ENCODE assay signal across 19 mouse cellular contexts in the genomic region with DNA sequence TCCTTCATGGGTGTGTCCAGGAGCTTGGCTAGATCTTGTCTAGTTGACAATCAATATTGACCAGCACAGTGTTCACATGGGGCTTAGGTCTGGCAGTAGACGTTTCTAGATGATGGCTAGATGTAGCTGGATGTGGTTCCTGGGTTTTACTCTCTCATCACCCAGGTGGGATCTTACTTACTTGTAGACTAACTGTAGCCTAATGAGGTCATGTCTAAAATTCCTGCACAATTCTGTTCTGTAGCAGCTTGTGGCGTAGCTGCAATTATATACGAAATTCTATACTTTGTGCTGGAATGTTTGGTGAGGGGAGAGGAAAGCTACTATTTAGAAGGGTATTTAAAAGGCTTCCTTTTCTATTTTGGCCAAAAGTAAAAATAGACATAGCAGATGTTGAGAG.
DNase-seq lines count a peak whose midpoint lies in the region; ATAC-seq and TF ChIP-seq lines count a peak whose summit lies in the region.
"Had no signal": no experiment of that assay in that cellular context is flagged by ENCODE, and none has a peak within 500 bp of the region (broad histone marks: within the 10 kb centered on the region; RNA-seq: fewer than 3 reads in every experiment).

No protein-coding gene starts in this region.

- no peak for TF ChIP-seq POLR2A in limb, embryonic 14.5 days (IDR thresholded peaks at IDR 0.05; ENCODE audit: borderline replicate concordance, extremely low read depth, insufficient read depth, insufficient read length)

- 0 out of 2 replicates have a peak overlapping the region, but pooled peaks have one; percentile 20 for H3K27ac ChIP-seq in limb, embryonic 12.5 days
- no peak overlapping the region for H3K27ac ChIP-seq in limb, embryonic 10.5 days
- H3K27ac ChIP-seq in embryonic facial prominence, embryonic 15.5 days (replicated peaks), result no peak overlapping the region; the same call in 1 of the 2 replicates
- 0 out of 2 replicates have a peak overlapping the region, but pooled peaks have one; percentile 40 for H3K27ac ChIP-seq in limb, embryonic 14.5 days (replicated peaks; ENCODE audit: low read depth, low read length)
- H3K27ac ChIP-seq in hindbrain, embryonic 12.5 days, result no peak overlapping the region
- H3K27ac ChIP-seq in heart, embryonic 11.5 days (ENCODE audit: low read depth, low read length), result no peak overlapping the region
- H3K27ac ChIP-seq: forebrain, embryonic 13.5 days; forebrain, embryonic 15.5 days had no signal

- peaks cover 13% of the 10 kb centered on the region for H3K4me1 ChIP-seq in limb, embryonic 12.5 days (replicated peaks)
- H3K4me1 ChIP-seq in limb, embryonic 10.5 days, result peaks cover 12% of the 10 kb centered on the region; the same call in 1 of the 2 replicates
- H3K4me1 ChIP-seq in embryonic facial prominence, embryonic 15.5 days, result peaks cover 10% of the 10 kb centered on the region; the same call in 1 of the 2 replicates
- peaks cover 3% of the 10 kb centered on the region; the same call in 1 of the 2 replicates for H3K4me1 ChIP-seq in limb, embryonic 14.5 days (ENCODE audit: control insufficient read depth, insufficient read depth, low read length)
- H3K4me1 ChIP-seq in hindbrain, embryonic 12.5 days, result no peaks in the 10 kb centered on the region
- 0 out of 2 replicates have a peak, but pooled peaks cover under 1% of the 10 kb centered on the region for H3K4me1 ChIP-seq in heart, embryonic 11.5 days (ENCODE audit: control insufficient read depth, insufficient read depth, low read length)

- DNase-seq in limb, embryonic 10.5 days (ENCODE audit: low spot score), result no peak
- DNase-seq in limb, embryonic 14.5 days (ENCODE audit: low spot score), result peak; percentile 49
- no peak for DNase-seq in cerebellum, adult 18-20 months
- DNase-seq: adrenal gland, adult 2 months; adrenal gland, postnatal 10 days; adrenal gland, postnatal 25 days; cerebellum, adult 11 months; cerebellum, adult 2 months; cerebellum, adult 9-10 months; cerebellum, postnatal 10 days; cerebellum, postnatal 25 days; forebrain, postnatal 0 days had no signal

- no peaks in the 10 kb centered on the region for H3K9me3 ChIP-seq in limb, embryonic 12.5 days
- H3K9me3 ChIP-seq in limb, embryonic 10.5 days (replicated peaks), result no peaks in the 10 kb centered on the region
- H3K9me3 ChIP-seq in embryonic facial prominence, embryonic 15.5 days (replicated peaks), result no peaks in the 10 kb centered on the region
- no peaks in the 10 kb centered on the region for H3K9me3 ChIP-seq in limb, embryonic 14.5 days (ENCODE audit: control insufficient read depth, low read length)
- no peaks in the 10 kb centered on the region for H3K9me3 ChIP-seq in hindbrain, embryonic 12.5 days (replicated peaks)
- no peaks in the 10 kb centered on the region for H3K9me3 ChIP-seq in heart, embryonic 11.5 days (replicated peaks; ENCODE audit: control insufficient read depth, low read length)
- H3K9me3 ChIP-seq: embryonic facial prominence, embryonic 12.5 days; forebrain, embryonic 13.5 days; forebrain, embryonic 15.5 days had no signal

- ATAC-seq in limb, embryonic 12.5 days (ENCODE audit: insufficient number of reproducible peaks, insufficient read depth, low FRiP score, low TSS enrichment, low read depth), result no peak
- peak; percentile 73 for ATAC-seq in embryonic facial prominence, embryonic 15.5 days (ENCODE audit: insufficient number of reproducible peaks, low FRiP score, low TSS enrichment, low read depth)
- ATAC-seq in limb, embryonic 14.5 days (ENCODE audit: low FRiP score, low read depth), result peak; percentile 55; the same call in 1 of the 2 replicates
- no peak for ATAC-seq in hindbrain, embryonic 12.5 days (ENCODE audit: low FRiP score)
- ATAC-seq in heart, embryonic 11.5 days (replicated peaks; ENCODE audit: insufficient number of reproducible peaks, low FRiP score, low TSS enrichment), result no peak
- ATAC-seq: forebrain, embryonic 13.5 days; forebrain, embryonic 15.5 days; forebrain, postnatal 0 days had no signal

- no peaks in the 10 kb centered on the region for H3K27me3 ChIP-seq in limb, embryonic 12.5 days
- H3K27me3 ChIP-seq in limb, embryonic 10.5 days (ENCODE audit: low read depth, poor library complexity, severe bottlenecking), result no peaks in the 10 kb centered on the region
- no peaks in the 10 kb centered on the region for H3K27me3 ChIP-seq in embryonic facial prominence, embryonic 15.5 days
- H3K27me3 ChIP-seq in limb, embryonic 14.5 days (ENCODE audit: control insufficient read depth, insufficient read depth, low read length), result no peaks in the 10 kb centered on the region
- H3K27me3 ChIP-seq in hindbrain, embryonic 12.5 days, result no peaks in the 10 kb centered on the region
- no peaks in the 10 kb centered on the region for H3K27me3 ChIP-seq in heart, embryonic 11.5 days (ENCODE audit: control insufficient read depth, insufficient read depth, low read length)
- H3K27me3 ChIP-seq: embryonic facial prominence, embryonic 12.5 days; forebrain, embryonic 13.5 days; forebrain, embryonic 15.5 days had no signal

- no peak overlapping the region for H3K4me3 ChIP-seq in limb, embryonic 12.5 days (replicated peaks)
- no peak overlapping the region for H3K4me3 ChIP-seq in limb, embryonic 10.5 days
- no peak overlapping the region for H3K4me3 ChIP-seq in embryonic facial prominence, embryonic 15.5 days (replicated peaks)
- H3K4me3 ChIP-seq in limb, embryonic 14.5 days (replicated peaks; ENCODE audit: low read length), result no peak overlapping the region
- no peak overlapping the region for H3K4me3 ChIP-seq in hindbrain, embryonic 12.5 days
- no peak overlapping the region for H3K4me3 ChIP-seq in heart, embryonic 11.5 days (ENCODE audit: low read depth, low read length)
- H3K4me3 ChIP-seq: embryonic facial prominence, embryonic 12.5 days; forebrain, embryonic 13.5 days; forebrain, embryonic 15.5 days had no signal

- H3K36me3 ChIP-seq in limb, embryonic 12.5 days, result no peaks in the 10 kb centered on the region
- H3K36me3 ChIP-seq in limb, embryonic 10.5 days, result no peaks in the 10 kb centered on the region
- no peaks in the 10 kb centered on the region for H3K36me3 ChIP-seq in embryonic facial prominence, embryonic 15.5 days
- H3K36me3 ChIP-seq in limb, embryonic 14.5 days (ENCODE audit: control insufficient read depth, insufficient read depth, low read length), result no peaks in the 10 kb centered on the region
- no peaks in the 10 kb centered on the region for H3K36me3 ChIP-seq in hindbrain, embryonic 12.5 days
- no peaks in the 10 kb centered on the region for H3K36me3 ChIP-seq in heart, embryonic 11.5 days (ENCODE audit: control insufficient read depth, insufficient read depth, low read length)
- H3K36me3 ChIP-seq: embryonic facial prominence, embryonic 12.5 days; forebrain, embryonic 15.5 days had no signal

- WGBS in limb, embryonic 12.5 days, result 49% methylated on average over 3 of the region's 3 CpGs
- 81% methylated on average over 3 of the region's 3 CpGs for WGBS in limb, embryonic 10.5 days
- WGBS in embryonic facial prominence, embryonic 15.5 days, result 24% methylated on average over 3 of the region's 3 CpGs
- 28% methylated on average over 3 of the region's 3 CpGs for WGBS in limb, embryonic 14.5 days
- 81% methylated on average over 3 of the region's 3 CpGs for WGBS in hindbrain, embryonic 12.5 days
- 75% methylated on average over 3 of the region's 3 CpGs for WGBS in heart, embryonic 11.5 days (ENCODE audit: insufficient replicate concordance)

- no peak overlapping the region for H3K4me2 ChIP-seq in limb, embryonic 12.5 days
- H3K4me2 ChIP-seq in embryonic facial prominence, embryonic 15.5 days (replicated peaks), result no peak overlapping the region
- no peak overlapping the region for H3K4me2 ChIP-seq in limb, embryonic 14.5 days (replicated peaks; ENCODE audit: low read depth, low read length, severe bottlenecking)
- H3K4me2 ChIP-seq in hindbrain, embryonic 12.5 days (replicated peaks), result no peak overlapping the region
- H3K4me2 ChIP-seq in heart, embryonic 11.5 days, result no peak overlapping the region
- H3K4me2 ChIP-seq: embryonic facial prominence, embryonic 12.5 days; forebrain, embryonic 13.5 days; forebrain, embryonic 15.5 days had no signal

- no peak overlapping the region for H3K9ac ChIP-seq in limb, embryonic 12.5 days (replicated peaks)
- no peak overlapping the region for H3K9ac ChIP-seq in embryonic facial prominence, embryonic 15.5 days
- no peak overlapping the region for H3K9ac ChIP-seq in limb, embryonic 14.5 days (ENCODE audit: low read depth, low read length, severe bottlenecking)
- H3K9ac ChIP-seq in hindbrain, embryonic 12.5 days, result no peak overlapping the region
- no peak overlapping the region for H3K9ac ChIP-seq in heart, embryonic 11.5 days (ENCODE audit: low read depth, low read length)
- H3K9ac ChIP-seq: embryonic facial prominence, embryonic 12.5 days; forebrain, embryonic 13.5 days; forebrain, embryonic 15.5 days; forebrain, postnatal 0 days had no signal

Comparison
In these comparisons a context has a peak if more than half of its experiments do, and no peak if none do; other contexts are left out.
1. ATAC-seq: peak in embryonic facial prominence, embryonic 15.5 days (single experiment) and limb, embryonic 14.5 days (single experiment); none in limb, embryonic 12.5 days (single experiment), hindbrain, embryonic 12.5 days (single experiment) and heart, embryonic 11.5 days (single experiment).
2. H3K27ac ChIP-seq: peak in limb, embryonic 12.5 days (single experiment) and limb, embryonic 14.5 days (single experiment); none in limb, embryonic 10.5 days (single experiment), embryonic facial prominence, embryonic 15.5 days (single experiment), hindbrain, embryonic 12.5 days (single experiment) and heart, embryonic 11.5 days (single experiment).